25 mouse cellular contexts compared by ENCODE assay signal in genomic region chr12:32032917-32033316, GRCm38 (mm10).
"Had no signal": no experiment of that assay in that cellular context is flagged by ENCODE, and none has a peak within 500 bp of the region (broad histone marks: within the 10 kb centered on the region; RNA-seq: fewer than 3 reads in every experiment).

No protein-coding gene starts in this region.

- H3K4me1 ChIP-seq: hindbrain, embryonic 12.5 days; kidney, embryonic 15.5 days; limb, embryonic 15.5 days; liver, embryonic 13.5 days; liver, embryonic 15.5 days had no signal

- ATAC-seq: hindbrain, postnatal 0 days; intestine, embryonic 16.5 days had no signal

- H3K4me2 ChIP-seq: heart, embryonic 13.5 days; heart, embryonic 15.5 days; hindbrain, embryonic 12.5 days; kidney, embryonic 15.5 days; limb, embryonic 13.5 days; limb, embryonic 15.5 days; liver, embryonic 13.5 days; liver, embryonic 15.5 days had no signal

- H3K9me3 ChIP-seq: heart, embryonic 13.5 days; heart, embryonic 15.5 days; hindbrain, embryonic 12.5 days; kidney, embryonic 15.5 days; limb, embryonic 13.5 days; limb, embryonic 15.5 days; liver, embryonic 13.5 days; liver, embryonic 15.5 days had no signal

- H3K36me3 ChIP-seq: heart, embryonic 13.5 days; heart, embryonic 15.5 days; hindbrain, embryonic 12.5 days; kidney, embryonic 15.5 days; limb, embryonic 13.5 days; limb, embryonic 15.5 days had no signal

- H3K9ac ChIP-seq: heart, embryonic 13.5 days; heart, embryonic 15.5 days; hindbrain, embryonic 12.5 days; kidney, embryonic 15.5 days; limb, embryonic 13.5 days; limb, embryonic 15.5 days; liver, embryonic 13.5 days; liver, embryonic 15.5 days had no signal

- H3K27me3 ChIP-seq: heart, embryonic 13.5 days; heart, embryonic 15.5 days; hindbrain, embryonic 12.5 days; kidney, embryonic 15.5 days; limb, embryonic 13.5 days; limb, embryonic 15.5 days; liver, embryonic 13.5 days; liver, embryonic 15.5 days had no signal

- DNase-seq: gastrocnemius, postnatal 14 days; gastrocnemius, postnatal 36 days; heart, adult 11 months; heart, adult 2 months; heart, postnatal 14 days; heart, postnatal 36 days; kidney, adult 11 months; kidney, adult 2 months; kidney, adult 9 months; kidney, postnatal 14 days; kidney, postnatal 36 days; layer of hippocampus, adult 9-11 months; layer of hippocampus, postnatal 36 days; left cerebral cortex, postnatal 4 days; liver, embryonic 13.5 days had no signal

- H3K27ac ChIP-seq: heart, adult 2 months; heart, embryonic 13.5 days; heart, embryonic 15.5 days; hindbrain, embryonic 12.5 days; hindbrain, postnatal 0 days; kidney, embryonic 15.5 days; kidney, postnatal 0 days; limb, embryonic 13.5 days; limb, embryonic 15.5 days; liver, embryonic 13.5 days; liver, embryonic 15.5 days had no signal

- H3K4me3 ChIP-seq: heart, adult 2 months; heart, embryonic 13.5 days; heart, embryonic 15.5 days; hindbrain, embryonic 12.5 days; kidney, embryonic 15.5 days; limb, embryonic 13.5 days; limb, embryonic 15.5 days; liver, embryonic 13.5 days; liver, embryonic 15.5 days had no signal
